27 mouse cellular contexts compared by ENCODE assay signal in the genomic region with DNA sequence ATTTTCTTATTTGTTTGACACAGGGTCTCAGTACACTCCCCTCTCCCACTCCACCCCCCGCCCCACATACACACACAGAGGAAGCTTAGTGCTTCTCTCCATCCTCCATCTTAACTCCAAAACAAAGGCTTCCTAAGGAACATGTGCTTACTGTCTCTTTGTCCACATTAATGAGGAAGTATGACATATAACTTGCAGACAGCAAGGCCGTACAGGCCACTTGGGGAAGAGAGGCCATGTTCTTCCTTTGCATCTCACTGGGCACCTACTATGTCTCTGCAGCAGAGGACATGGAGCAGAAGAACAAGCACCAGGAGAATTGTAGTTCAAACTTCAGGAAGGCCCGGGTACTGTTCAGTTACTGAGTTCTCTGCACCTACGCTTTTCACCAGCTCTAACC.
"Had no signal": no experiment of that assay in that cellular context is flagged by ENCODE, and none has a peak within 500 bp of the region (broad histone marks: within the 10 kb centered on the region; RNA-seq: fewer than 3 reads in every experiment).

No protein-coding gene starts in this region.

- H3K9ac ChIP-seq: heart, embryonic 12.5 days; hindbrain, embryonic 12.5 days; hindbrain, embryonic 14.5 days; intestine, embryonic 15.5 days; kidney, embryonic 15.5 days; limb, embryonic 12.5 days; liver, embryonic 13.5 days had no signal

- DNase-seq: gastrocnemius, postnatal 14 days; gastrocnemius, postnatal 36 days; heart, adult 18-20 months; heart, postnatal 10 days; heart, postnatal 4 days; kidney, adult 11 months; kidney, adult 2 months; kidney, adult 9 months; kidney, postnatal 10 days; kidney, postnatal 25 days; kidney, postnatal 4 days; liver; liver, embryonic 13.5 days had no signal

- H3K27me3 ChIP-seq: heart, embryonic 12.5 days; hindbrain, embryonic 12.5 days; intestine, embryonic 15.5 days; kidney, embryonic 15.5 days; limb, embryonic 12.5 days; liver, embryonic 13.5 days had no signal

- H3K4me2 ChIP-seq: heart, embryonic 12.5 days; hindbrain, embryonic 12.5 days; hindbrain, embryonic 14.5 days; intestine, embryonic 15.5 days; kidney, embryonic 15.5 days; limb, embryonic 12.5 days; liver, embryonic 11.5 days; liver, embryonic 13.5 days had no signal

- H3K36me3 ChIP-seq: hindbrain, embryonic 12.5 days; intestine, embryonic 15.5 days; kidney, embryonic 15.5 days; liver, embryonic 13.5 days had no signal

- H3K4me3 ChIP-seq: heart, embryonic 10.5 days; heart, embryonic 12.5 days; hindbrain, embryonic 10.5 days; hindbrain, embryonic 12.5 days; intestine, embryonic 15.5 days; kidney, embryonic 15.5 days; layer of hippocampus, adult 2 months; left cerebral cortex, adult 2 months; limb, embryonic 10.5 days; limb, embryonic 12.5 days; liver, embryonic 13.5 days had no signal

- H3K9me3 ChIP-seq: heart, embryonic 10.5 days; hindbrain, embryonic 10.5 days; hindbrain, embryonic 12.5 days; intestine, embryonic 15.5 days; kidney, embryonic 15.5 days; limb, embryonic 10.5 days; limb, embryonic 12.5 days; liver, embryonic 13.5 days had no signal

- H3K4me1 ChIP-seq: heart, embryonic 10.5 days; hindbrain, embryonic 10.5 days; hindbrain, embryonic 12.5 days; intestine, embryonic 15.5 days; limb, embryonic 10.5 days had no signal

- H3K27ac ChIP-seq: heart, embryonic 10.5 days; hindbrain, embryonic 10.5 days; hindbrain, embryonic 12.5 days; hindbrain, embryonic 14.5 days; intestine, embryonic 15.5 days; kidney, embryonic 15.5 days; layer of hippocampus, adult 2 months; left cerebral cortex, adult 2 months; limb, embryonic 10.5 days; limb, embryonic 12.5 days; liver, embryonic 13.5 days had no signal

- ATAC-seq: hindbrain, embryonic 16.5 days; inflammation-experienced regulatory T-cells, adult 6 months; intestine, embryonic 15.5 days had no signal
